Mouse (Mus musculus) kidney, adult 2 months (tissue): ENCODE results near the gene Pid1. TPM values are rescaled to one million over a fixed set of nuclear protein-coding genes. Genes with fewer than 3 reads are reported as not detected.

Experiments
- DNase-seq: peaks from one replicate; pipeline ENCODE4 v3.0.0; 2021
- H3K27ac ChIP-seq: fragments of 200-500 bp; 2 replicates; pipeline ENCODE4 v1.5.1; 2012; ENCODE audit warnings: low read depth, low read length, control low read depth, inconsistent platforms; ENCODE audit not compliant: insufficient read depth
- H3K27me3 ChIP-seq: fragments of 200-500 bp; replicated peaks from 2 replicates; pipeline ENCODE4 v1.6.1; 2012; ENCODE audit warnings: mild to moderate bottlenecking, moderate library complexity, low read length, inconsistent platforms; ENCODE audit not compliant: control insufficient read depth, insufficient read depth
- H3K36me3 ChIP-seq: fragments of 200-500 bp; 2 replicates; pipeline ENCODE4 v1.6.1; 2012; ENCODE audit warnings: mild to moderate bottlenecking, moderate library complexity, low read length, inconsistent platforms; ENCODE audit not compliant: control insufficient read depth, insufficient read depth
- H3K4me1 ChIP-seq: fragments of 200-500 bp; 2 replicates; pipeline ENCODE4 v1.6.1; 2011; ENCODE audit warnings: low read length; ENCODE audit not compliant: control insufficient read depth, insufficient read depth
- H3K4me3 ChIP-seq: fragments of 200-500 bp; 2 replicates; pipeline ENCODE4 v1.5.1; 2011; ENCODE audit warnings: mild to moderate bottlenecking, low read depth, low read length, control low read depth; ENCODE audit not compliant: insufficient read depth
- CTCF ChIP-seq: fragments of 200-500 bp; conservative IDR thresholded peaks from 2 replicates; pipeline ENCODE4 v1.5.1; 2011; ENCODE audit warnings: low read depth, mild to moderate bottlenecking, control low read depth, low read length, moderate library complexity, mixed read lengths; ENCODE audit not compliant: insufficient read depth, insufficient read length
- POLR2A ChIP-seq: fragments of 200-500 bp; IDR thresholded peaks from one replicate; pipeline ENCODE4 v1.6.1; 2011; ENCODE audit warnings: low read depth, low read length, control low read depth
- WGBS: fragments of 180-500 bp; shearing (Covaris S2); methylation state at CpG from one replicate; pipeline ENCODE4 v1.1.7; 2018; 5-methylcytosine and 5-hydroxymethylcytosine counted together
- polyA plus RNA-seq: library from polyadenylated mRNA; depleted of rRNA; stranded (reverse); fragments of >200 nt; gene quantifications from 2 replicates; pipeline ENCODE4 v1.2.3, GENCODE M21; 2012

Pid1 gene
- polyA plus RNA-seq, 1 experiment: 8.5 TPM

- Histone ChIP-seq H3K4me3 (no peak overlapping the region), H3K27me3 (no peaks in the 10 kb centered on the region), H3K4me1 (no peaks in the 10 kb centered on the region), H3K36me3 (no peaks in the 10 kb centered on the region), H3K27ac (no peak overlapping the region)
- 92% methylated on average over 3 of the region's 3 CpGs for WGBS
- no peak for DNase-seq
- TF ChIP-seq POLR2A: no peak
- TF ChIP-seq CTCF: no peak
Measured at GRCm38 (mm10) chr1:84085361-84085760, 278.6 kb downstream of the Pid1 start.

GRCm38 (mm10) chr1:84079566-84079965, 284.4 kb downstream of the Pid1 start:
- Histone ChIP-seq H3K27me3 (no peaks in the 10 kb centered on the region), H3K4me3 (no peak overlapping the region), H3K27ac (no peak overlapping the region), H3K4me1 (no peaks in the 10 kb centered on the region), H3K36me3 (no peaks in the 10 kb centered on the region)
- 59% methylated on average over 8 of the region's 8 CpGs for WGBS
- no peak for DNase-seq
- TF ChIP-seq POLR2A (no peak), CTCF (no peak)

GRCm38 (mm10) chr1:84077023-84077422, 287.0 kb downstream of the Pid1 start:
- 65% methylated on average over 1 of the region's 1 CpGs for WGBS
- Histone ChIP-seq H3K27me3 (no peaks in the 10 kb centered on the region), H3K27ac (no peak overlapping the region), H3K36me3 (no peaks in the 10 kb centered on the region), H3K4me3 (no peak overlapping the region), H3K4me1 (no peaks in the 10 kb centered on the region)
- no peak for TF ChIP-seq CTCF
- no peak for TF ChIP-seq POLR2A
- DNase-seq: no peak

- no peaks in the 10 kb centered on the region for H3K4me1 ChIP-seq
- no peaks in the 10 kb centered on the region for H3K27me3 ChIP-seq
- H3K36me3 ChIP-seq: no peaks in the 10 kb centered on the region
- H3K27ac ChIP-seq: no peak overlapping the region
- TF ChIP-seq POLR2A: no peak
- no peak for TF ChIP-seq CTCF
- no peak for DNase-seq
- 77% methylated on average over 5 of the region's 5 CpGs for WGBS
- H3K4me3 ChIP-seq: no peak overlapping the region
Measured at GRCm38 (mm10) chr1:84056884-84057630, 306.9 kb downstream of the Pid1 start.

- no peak for TF ChIP-seq CTCF
- TF ChIP-seq POLR2A: no peak
- no peak overlapping the region for H3K4me3 ChIP-seq
- no peak for DNase-seq
- H3K27me3 ChIP-seq: no peaks in the 10 kb centered on the region
- 57% methylated on average over 1 of the region's 1 CpGs for WGBS
- no peaks in the 10 kb centered on the region for H3K4me1 ChIP-seq
- H3K27ac ChIP-seq: no peak overlapping the region
- H3K36me3 ChIP-seq: no peaks in the 10 kb centered on the region
Measured at GRCm38 (mm10) chr1:84056306-84056705, 307.7 kb downstream of the Pid1 start.

GRCm38 (mm10) chr1:84025746-84026145, 338.2 kb downstream of the Pid1 start:
- Histone ChIP-seq H3K4me1 (no peaks in the 10 kb centered on the region), H3K36me3 (no peaks in the 10 kb centered on the region), H3K4me3 (no peak overlapping the region), H3K27ac (no peak overlapping the region), H3K27me3 (no peaks in the 10 kb centered on the region)
- DNase-seq: no peak
- WGBS: 81% methylated on average over 1 of the region's 1 CpGs
- TF ChIP-seq CTCF (no peak), POLR2A (no peak)

GRCm38 (mm10) chr1:84012871-84013375, 351.1 kb downstream of the Pid1 start:
- no peaks in the 10 kb centered on the region for H3K36me3 ChIP-seq
- no peak for TF ChIP-seq CTCF
- no peak for TF ChIP-seq POLR2A
- no peak overlapping the region for H3K4me3 ChIP-seq
- H3K4me1 ChIP-seq: no peaks in the 10 kb centered on the region
- H3K27me3 ChIP-seq: no peaks in the 10 kb centered on the region
- WGBS: 78% methylated on average over 4 of the region's 4 CpGs
- no peak for DNase-seq
- no peak overlapping the region for H3K27ac ChIP-seq

- H3K27me3 ChIP-seq: no peaks in the 10 kb centered on the region
- TF ChIP-seq POLR2A: no peak
- TF ChIP-seq CTCF: no peak
- 77% methylated on average over 4 of the region's 4 CpGs for WGBS
- no peak overlapping the region for H3K4me3 ChIP-seq
- DNase-seq: no peak
- H3K36me3 ChIP-seq: no peaks in the 10 kb centered on the region
- H3K4me1 ChIP-seq: no peaks in the 10 kb centered on the region
- H3K27ac ChIP-seq: no peak overlapping the region
Measured at GRCm38 (mm10) chr1:84002630-84003029, 361.4 kb downstream of the Pid1 start.
